Mouse (Mus musculus): ENCODE measurements at regions not wholly inside any gene's neighbourhood (a gene's known extent, or its start where the extent isn't known, plus 50 kb on each side); places are given as distances from the start of the nearest gene placed in this dataset.

DNA sequence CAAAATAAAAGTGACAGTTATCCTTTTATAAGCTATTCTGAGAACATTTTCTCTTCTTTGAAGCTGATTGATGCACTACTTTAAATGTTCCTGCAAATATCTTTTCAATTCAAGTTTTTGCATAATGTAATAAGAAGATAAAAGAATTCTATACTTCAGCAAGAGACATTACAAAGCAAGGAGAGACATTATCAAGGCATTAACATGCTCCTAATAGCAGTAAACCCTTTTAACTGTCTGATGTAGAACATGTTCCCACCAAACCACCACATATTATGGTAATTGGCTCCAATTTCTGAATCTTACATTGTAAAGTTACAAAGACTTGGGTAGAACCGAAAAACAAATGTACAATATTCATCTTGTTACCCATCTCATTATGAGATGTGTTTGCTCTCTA, 69.4 kb downstream of the Rwdd3 start:
- TF ChIP-seq CEBPB (IDR thresholded peaks at IDR 0.05; ENCODE audit: low read depth) (no peak), CTCF (IDR thresholded peaks at IDR 0.05; ENCODE audit: control insufficient read depth, insufficient read depth, insufficient read length) (no peak), MYOG (IDR thresholded peaks at IDR 0.05; ENCODE audit: control insufficient read depth, extremely low read depth, insufficient read length) (no peak), USF1 (IDR thresholded peaks at IDR 0.05; ENCODE audit: low read depth) (no peak), MAX (IDR thresholded peaks at IDR 0.05) (no peak), MYOD1 (IDR thresholded peaks at IDR 0.05; ENCODE audit: control insufficient read depth, insufficient read length, low read depth) (no peak), FOSL1 (IDR thresholded peaks at IDR 0.05; ENCODE audit: insufficient read depth, low read length, poor library complexity, severe bottlenecking) (no peak)

All from C2C12 (cell line).